Mouse (Mus musculus): Measurements from ENCODE around the gene Pih1d2.

Gene Pih1d2

GRCm38 (mm10) chr9:50616766-50617603 lies at the start of gene Pih1d2, which contains the start of gene Nkapd1:
Gene Pih1d2, plus strand, starts transcription at chr9:50617321.
Gene Nkapd1, minus strand, starts transcription at chr9:50617464.
- in situ Hi-C loops (cut with MboI): no loop called here

- in situ Hi-C loops (cut with MboI): no loop called here
Observed at GRCm38 (mm10) chr9:50567372-50567771, 49.7 kb upstream of the Pih1d2 start.

- in situ Hi-C loops (cut with MboI): no loop called here
Observed at GRCm38 (mm10) chr9:50567881-50568280, 49.2 kb upstream of the Pih1d2 start.

- in situ Hi-C loops (cut with MboI): no loop called here
Observed at GRCm38 (mm10) chr9:50569599-50570525, 47.3 kb upstream of the Pih1d2 start.

GRCm38 (mm10) chr9:50580370-50580769 lies 36.8 kb upstream of the Pih1d2 start:
- in situ Hi-C loops (cut with MboI): no loop called here

- in situ Hi-C loops (cut with MboI): no loop called here
Observed at GRCm38 (mm10) chr9:50585145-50585818, 31.8 kb upstream of the Pih1d2 start.

- in situ Hi-C loops (cut with MboI): no loop called here
Observed at GRCm38 (mm10) chr9:50586955-50587354, 30.2 kb upstream of the Pih1d2 start.

GRCm38 (mm10) chr9:50590856-50591518 lies 26.1 kb upstream of the Pih1d2 start:
- in situ Hi-C loops (cut with MboI): no loop called here

GRCm38 (mm10) chr9:50592955-50593354 lies 24.2 kb upstream of the Pih1d2 start:
- in situ Hi-C loops (cut with MboI): no loop called here

- in situ Hi-C loops (cut with MboI): no loop called here
Observed at GRCm38 (mm10) chr9:50593544-50593943, 23.6 kb upstream of the Pih1d2 start.

GRCm38 (mm10) chr9:50594794-50595417 lies 22.2 kb upstream of the Pih1d2 start:
- in situ Hi-C loops (cut with MboI): loop anchor here (5.0 kb wide), 1 partner anchor 68 kb away; the partner anchor contains the start of gene Pts

- in situ Hi-C loops (cut with MboI): loop anchor here (5.0 kb wide), 1 partner anchor 70 kb away; the partner anchor contains the start of gene Pts
Observed at GRCm38 (mm10) chr9:50596973-50597372, 20.1 kb upstream of the Pih1d2 start.

GRCm38 (mm10) chr9:50601536-50601935 lies 15.6 kb upstream of the Pih1d2 start:
- in situ Hi-C loops (cut with MboI): no loop called here

GRCm38 (mm10) chr9:50602055-50602845 lies 14.9 kb upstream of the Pih1d2 start:
- in situ Hi-C loops (cut with MboI): no loop called here

GRCm38 (mm10) chr9:50603189-50603997 lies 13.7 kb upstream of the Pih1d2 start, which contains the start of the genes Sdhd and Timm8b:
Gene Sdhd, minus strand, starts transcription at chr9:50603812.
Gene Timm8b, plus strand, starts transcription at chr9:50603910.
- in situ Hi-C loops (cut with MboI): no loop called here

- in situ Hi-C loops (cut with MboI): no loop called here
Observed at GRCm38 (mm10) chr9:50603998-50604324, 13.2 kb upstream of the Pih1d2 start.

- in situ Hi-C loops (cut with MboI): no loop called here
Observed at GRCm38 (mm10) chr9:50604338-50604737, 12.8 kb upstream of the Pih1d2 start.

- in situ Hi-C loops (cut with MboI): no loop called here
Observed at GRCm38 (mm10) chr9:50612115-50612514, 5.0 kb upstream of the Pih1d2 start.

GRCm38 (mm10) chr9:50616161-50616560 lies 960 bp upstream of the Pih1d2 start:
- in situ Hi-C loops (cut with MboI): no loop called here
